Mouse (Mus musculus) liver, embryonic 14.5 days (tissue): ENCODE measurements around the gene Tbc1d14.

Experiments used
- CTCF ChIP-seq: IDR thresholded peaks from 2 replicates; pipeline ENCODE4 v1.5.1; 2016; ENCODE audit warnings: antibody characterized with exemption, low read depth, control low read depth
- EP300 ChIP-seq: IDR thresholded peaks from 2 replicates; pipeline ENCODE4 v1.6.1; 2016; ENCODE audit warnings: antibody characterized with exemption, low read depth

GRCm38 (mm10) chr5:36621058-36621449 lies 28.0 kb upstream of the Tbc1d14 start:
- TF ChIP-seq EP300 (no peak), CTCF (no peak)
